Mouse (Mus musculus) MEL (cell line): ENCODE results near the gene Col6a5.

Experiments used
- EP300 ChIP-seq, 2 experiments: IDR thresholded peaks; 2 replicates each; pipeline ENCODE4 v1.6.1; 2011; ENCODE audit warnings: improper control_type of control experiment in 2 of 2, low read length in 2 of 2, low read depth in 1 of 2, mild to moderate bottlenecking in 1 of 2
- ETS1 ChIP-seq: IDR thresholded peaks from 2 replicates; pipeline ENCODE4 v1.6.1; 2012; ENCODE audit warnings: low read depth, mild to moderate bottlenecking, inconsistent platforms, low read length, improper control_type of control experiment, moderate library complexity

GRCm38 (mm10) chr9:105871643-105872042 is 88.8 kb downstream of the Col6a5 start:
- TF ChIP-seq EP300 (IDR thresholded peaks at IDR 0.05; ENCODE audit: low read depth in 1 of 2, low read length in 2 of 2) (no peak), ETS1 (no peak)
